Mouse (Mus musculus): ENCODE data around the gene Gm4952.

DNA sequence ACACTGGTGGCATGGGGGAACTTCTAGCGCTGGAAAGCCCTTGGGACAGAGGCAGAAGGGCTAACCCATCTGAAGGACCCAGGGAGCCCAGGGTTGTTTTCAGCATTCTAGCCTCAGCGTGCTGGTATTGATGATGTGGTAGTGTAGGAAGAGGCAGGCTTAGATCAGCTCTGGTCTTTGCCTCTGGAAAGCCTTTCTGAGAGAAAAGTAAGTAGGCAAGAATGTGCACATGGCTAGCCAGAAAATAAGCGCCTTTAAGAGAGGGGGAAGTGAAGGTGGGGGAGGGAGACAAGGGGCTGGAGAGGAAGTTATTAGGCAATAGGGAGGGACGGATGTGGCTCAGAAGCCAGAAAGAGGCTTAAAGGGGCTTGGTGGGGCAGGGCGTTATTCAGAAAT lies 25.8 kb upstream of the Gm4952 start:
- TF ChIP-seq POLR2A (IDR thresholded peaks at IDR 0.05; ENCODE audit: borderline replicate concordance, insufficient read depth, low read length) (no peak), CTCF (IDR thresholded peaks at IDR 0.05; ENCODE audit: borderline replicate concordance, insufficient read depth, low read depth, low read length) (no peak)

Measured in cerebellum, adult 2 months (tissue).